Mouse (Mus musculus) ZHBTc4 (cell line): ENCODE results near the gene Erbb4.

Experiments used
- DNase-seq: peaks from one replicate; pipeline ENCODE4 v3.0.0-alpha.2; 2011; ENCODE audit warnings: low read depth, low spot score

Erbb4 gene

GRCm38 (mm10) chr1:68570924-68571323 lies 536.9 kb downstream of the Erbb4 start:
- DNase-seq, result no peak

- no peak for DNase-seq
Observed at GRCm38 (mm10) chr1:68542942-68543341, 564.9 kb downstream of the Erbb4 start.

GRCm38 (mm10) chr1:68517820-68518219 lies 590.0 kb downstream of the Erbb4 start:
- DNase-seq, result no peak

DNA sequence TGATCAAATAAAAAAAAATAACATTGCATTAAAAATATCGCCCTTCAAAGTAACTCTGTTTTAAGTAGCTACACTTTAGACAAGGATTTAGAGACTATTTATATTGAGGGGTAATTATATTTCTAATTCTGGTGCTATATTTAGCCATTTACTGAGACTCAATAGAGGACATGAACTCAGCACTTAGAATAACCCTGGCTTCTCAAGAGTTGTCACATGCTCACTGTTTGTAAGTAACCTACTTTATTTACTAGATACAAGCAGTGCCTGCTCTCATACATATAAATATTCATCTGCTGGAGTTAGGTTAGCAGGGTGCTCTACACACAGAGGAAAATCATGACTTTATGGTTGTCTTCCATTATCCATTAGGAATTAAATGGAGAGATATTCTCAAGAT lies 604.0 kb downstream of the Erbb4 start:
- DNase-seq, result no peak

- DNase-seq, result no peak
Observed at GRCm38 (mm10) chr1:68501561-68501960, 606.3 kb downstream of the Erbb4 start.

GRCm38 (mm10) chr1:68466390-68466960 lies 641.4 kb downstream of the Erbb4 start:
- DNase-seq, result no peak

DNA sequence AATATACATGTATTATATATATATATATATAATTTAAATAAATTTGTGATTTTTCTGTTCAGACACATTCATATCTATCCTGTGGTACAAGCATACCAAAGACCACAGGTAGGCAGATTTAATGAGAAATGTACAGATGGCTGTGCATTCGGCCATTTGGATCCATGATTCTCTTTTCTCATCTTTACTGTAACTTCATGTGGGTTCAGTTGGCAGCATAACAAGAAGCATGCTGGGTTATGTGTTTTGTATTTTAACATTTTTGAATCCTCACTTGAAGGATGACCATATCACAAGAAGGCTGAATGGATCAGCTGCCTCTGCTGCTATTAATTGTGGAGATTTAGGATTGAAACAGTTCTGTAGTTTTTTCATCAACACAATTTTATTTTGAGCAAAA lies 656.6 kb downstream of the Erbb4 start:
- DNase-seq, result no peak

DNA sequence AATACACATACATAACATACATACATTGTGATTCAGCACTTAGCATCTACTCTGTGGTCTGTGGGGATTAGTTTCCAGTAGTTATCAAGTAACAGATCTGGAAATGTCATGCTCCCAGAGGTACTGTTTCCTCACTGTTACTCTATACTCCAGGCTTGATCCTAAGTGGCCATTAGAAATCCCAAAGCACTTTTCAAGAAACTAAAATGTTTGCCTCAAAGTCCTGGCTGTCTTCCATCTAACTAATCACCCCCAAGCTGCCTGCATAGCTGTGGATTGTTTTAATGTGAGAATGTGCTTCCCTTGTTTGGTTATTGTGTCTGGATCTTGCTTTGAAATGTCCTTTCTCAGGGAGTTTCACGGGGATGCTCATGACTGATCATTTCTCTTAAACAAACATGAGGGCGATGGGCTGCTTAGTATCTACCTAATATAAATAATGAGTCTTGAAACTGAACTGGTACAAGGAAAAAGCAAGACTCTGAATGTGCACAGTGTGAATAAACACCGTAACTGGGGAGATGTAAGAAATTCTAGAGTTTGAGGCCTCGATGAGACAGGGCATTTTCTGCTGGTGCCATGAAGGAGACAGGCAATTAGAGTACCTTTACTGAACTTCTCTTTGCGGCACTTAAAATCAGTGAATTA lies 683.4 kb downstream of the Erbb4 start:
- DNase-seq, result no peak

- no peak for DNase-seq
Observed at GRCm38 (mm10) chr1:68401204-68401603, 706.7 kb downstream of the Erbb4 start.

DNA sequence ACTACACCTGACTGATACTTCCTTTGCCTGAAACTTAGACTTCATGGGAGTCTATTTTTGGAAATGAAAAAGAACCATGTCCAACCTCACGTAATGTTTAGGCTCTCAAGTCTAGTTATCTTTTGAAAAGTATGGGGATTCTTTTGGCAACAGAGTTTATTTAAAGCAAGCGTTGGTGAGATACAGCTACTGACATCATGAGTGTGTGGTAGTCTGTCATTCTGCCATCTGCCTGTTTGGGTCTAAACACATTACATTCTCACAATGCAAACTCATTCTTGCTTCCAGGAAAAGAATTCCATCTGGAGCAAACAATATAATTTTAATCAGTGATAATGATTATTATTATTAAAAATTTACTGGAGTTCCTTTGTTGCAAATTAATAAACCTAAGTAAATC lies 736.3 kb downstream of the Erbb4 start:
- no peak for DNase-seq

- DNase-seq, result peak; percentile 67
Observed at GRCm38 (mm10) chr1:68333714-68334113, 774.1 kb downstream of the Erbb4 start.

GRCm38 (mm10) chr1:68305813-68306212 lies 802.0 kb downstream of the Erbb4 start:
- DNase-seq, result no peak

DNA sequence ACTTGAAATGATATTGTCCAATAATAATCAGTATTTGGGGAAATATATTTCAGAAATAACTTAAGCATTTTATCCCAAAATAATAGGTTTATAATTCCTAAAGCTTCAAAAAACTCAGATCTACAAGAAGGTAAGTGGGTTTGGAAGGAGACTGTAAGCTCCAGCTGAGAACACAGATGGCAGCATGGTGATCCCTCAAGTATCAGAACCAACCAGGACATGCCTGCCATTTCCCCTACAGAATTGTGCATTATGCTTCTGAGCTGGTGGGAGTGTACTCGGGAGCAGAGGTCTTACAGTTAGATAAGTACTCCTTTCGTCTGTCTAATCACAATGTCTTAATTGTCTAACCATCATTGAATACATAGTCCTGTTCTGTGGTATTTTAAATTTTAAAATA lies 823.4 kb downstream of the Erbb4 start:
- no peak for DNase-seq

GRCm38 (mm10) chr1:68275819-68276218 lies 832.0 kb downstream of the Erbb4 start:
- no peak for DNase-seq

GRCm38 (mm10) chr1:68178580-68178979 lies 929.3 kb downstream of the Erbb4 start:
- DNase-seq, result no peak

GRCm38 (mm10) chr1:68155253-68155652 lies 952.6 kb downstream of the Erbb4 start:
- no peak for DNase-seq

GRCm38 (mm10) chr1:68150572-68150971 lies 957.3 kb downstream of the Erbb4 start:
- DNase-seq, result peak; percentile 4

DNA sequence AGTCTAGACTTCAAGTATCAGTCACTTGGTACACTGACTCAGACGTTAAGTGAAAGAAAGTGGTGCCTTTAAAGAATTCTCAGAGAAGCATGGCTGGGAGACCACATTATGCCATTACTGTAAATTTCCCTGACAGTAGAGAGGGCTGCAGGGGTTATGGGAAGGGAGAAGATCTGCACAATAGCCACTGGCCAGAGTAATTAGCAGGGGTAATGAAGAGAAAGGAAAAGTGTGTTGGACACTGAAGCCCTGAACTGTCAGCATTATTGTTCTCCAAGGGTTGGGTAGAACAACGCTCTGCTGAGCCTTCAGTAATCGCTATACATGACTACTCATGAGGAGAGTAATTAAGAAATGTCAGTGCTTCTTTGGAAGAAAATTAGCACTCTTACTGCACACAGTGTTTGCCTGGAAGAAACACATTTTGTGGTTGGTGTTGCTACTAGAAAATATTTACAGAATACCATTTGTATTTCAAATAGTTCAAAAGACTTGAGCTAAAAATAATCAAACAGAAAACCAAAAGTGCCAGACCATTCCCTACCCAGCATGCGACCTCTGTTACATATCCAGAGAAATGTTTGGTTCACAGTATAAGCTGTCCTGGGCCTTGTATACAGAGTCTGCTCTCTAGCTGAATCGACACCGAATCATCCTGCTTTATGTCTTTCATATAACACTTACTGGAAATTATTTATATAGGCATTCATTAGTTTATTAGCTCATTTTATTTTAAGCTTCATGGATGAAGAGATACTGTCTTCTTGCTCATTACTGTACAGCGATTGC lies 965.1 kb downstream of the Erbb4 start:
- no peak for DNase-seq

- no peak for DNase-seq
Observed at GRCm38 (mm10) chr1:68134943-68135342, 972.9 kb downstream of the Erbb4 start.

DNA sequence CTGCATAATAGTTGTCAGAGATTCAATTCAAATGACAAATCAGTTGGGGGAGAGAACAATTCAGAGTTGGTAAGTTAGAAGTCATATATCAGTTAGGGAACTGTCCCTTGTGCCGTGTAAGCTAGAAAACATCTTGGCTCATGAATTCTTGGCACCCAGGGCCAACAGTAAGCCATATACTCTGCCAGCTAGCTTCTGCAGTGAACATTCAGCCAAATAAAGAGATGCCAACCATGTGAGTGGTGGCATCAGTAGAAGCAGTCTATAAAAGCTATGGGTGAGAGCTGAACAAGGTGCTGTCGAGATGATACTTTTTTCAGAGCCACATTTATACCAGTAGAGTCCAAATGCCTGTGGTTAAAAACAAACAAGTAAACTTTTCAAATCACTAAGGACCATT lies 973.4 kb downstream of the Erbb4 start:
- DNase-seq, result no peak

DNA sequence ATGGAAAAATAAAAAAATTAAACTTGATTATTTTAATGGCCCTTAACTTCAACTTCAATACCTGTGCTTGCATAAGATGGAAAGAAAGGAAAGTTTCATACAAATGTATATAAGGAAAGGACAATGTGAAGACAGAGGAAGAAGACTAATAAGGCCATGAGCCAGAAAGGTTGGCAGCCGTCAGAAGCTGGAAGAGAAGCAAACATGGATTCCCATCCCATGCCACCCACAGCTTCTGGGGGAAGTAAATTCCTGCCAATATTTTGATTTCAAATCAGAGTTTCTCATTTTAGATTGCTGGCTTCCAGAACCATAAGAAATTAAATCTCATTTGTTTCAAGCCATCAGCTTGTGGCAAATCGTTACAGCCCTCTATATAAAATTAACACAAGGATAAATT lies 984.3 kb downstream of the Erbb4 start:
- no peak for DNase-seq

- no peak for DNase-seq
Observed at GRCm38 (mm10) chr1:68120364-68120763, 987.5 kb downstream of the Erbb4 start.

DNA sequence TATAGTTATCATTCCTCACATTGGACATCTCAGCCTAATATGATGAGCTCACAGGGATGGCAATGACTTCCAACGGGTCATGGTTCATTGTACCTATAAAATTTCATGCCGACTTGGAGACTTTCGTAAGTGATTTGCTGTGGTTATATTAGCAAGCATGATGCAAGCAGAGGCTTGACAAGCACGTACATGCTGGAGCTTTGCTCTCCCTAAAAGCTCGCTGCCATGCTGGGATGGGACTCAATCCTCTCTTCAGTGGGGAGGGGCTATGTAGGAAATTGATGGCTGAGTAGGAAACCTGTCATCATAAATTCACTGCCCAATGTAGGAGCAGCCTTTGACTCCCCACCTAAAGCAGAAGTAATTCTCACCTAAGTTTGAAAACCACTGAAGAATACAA lies 992.1 kb downstream of the Erbb4 start:
- no peak for DNase-seq
